Mouse (Mus musculus) cerebellum, adult 11 months (tissue): ENCODE data around the gene Slc24a3.

ENCODE experiments used
- DNase-seq: peaks from one replicate; pipeline ENCODE4 v3.0.0; 2022

Gene Slc24a3

DNA sequence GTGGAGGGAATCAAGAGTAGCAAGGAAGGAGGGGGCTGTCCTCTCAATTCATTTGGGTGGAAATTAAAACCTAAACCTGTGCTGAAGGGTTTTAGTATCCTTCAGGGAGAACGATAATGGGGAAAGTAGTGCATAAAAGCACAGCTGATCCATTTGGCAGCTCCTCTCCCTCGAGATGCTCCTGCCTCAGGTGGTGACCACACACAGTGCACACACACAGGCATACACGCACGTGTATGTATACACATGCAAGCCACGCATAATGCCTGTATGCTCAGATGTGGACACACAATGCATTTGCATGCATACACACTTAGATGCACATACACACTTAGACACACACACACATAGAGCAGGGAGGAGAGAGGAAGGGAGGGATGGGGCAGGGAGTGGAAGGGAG lies 206.2 kb downstream of the Slc24a3 start:
- DNase-seq: no peak

DNA sequence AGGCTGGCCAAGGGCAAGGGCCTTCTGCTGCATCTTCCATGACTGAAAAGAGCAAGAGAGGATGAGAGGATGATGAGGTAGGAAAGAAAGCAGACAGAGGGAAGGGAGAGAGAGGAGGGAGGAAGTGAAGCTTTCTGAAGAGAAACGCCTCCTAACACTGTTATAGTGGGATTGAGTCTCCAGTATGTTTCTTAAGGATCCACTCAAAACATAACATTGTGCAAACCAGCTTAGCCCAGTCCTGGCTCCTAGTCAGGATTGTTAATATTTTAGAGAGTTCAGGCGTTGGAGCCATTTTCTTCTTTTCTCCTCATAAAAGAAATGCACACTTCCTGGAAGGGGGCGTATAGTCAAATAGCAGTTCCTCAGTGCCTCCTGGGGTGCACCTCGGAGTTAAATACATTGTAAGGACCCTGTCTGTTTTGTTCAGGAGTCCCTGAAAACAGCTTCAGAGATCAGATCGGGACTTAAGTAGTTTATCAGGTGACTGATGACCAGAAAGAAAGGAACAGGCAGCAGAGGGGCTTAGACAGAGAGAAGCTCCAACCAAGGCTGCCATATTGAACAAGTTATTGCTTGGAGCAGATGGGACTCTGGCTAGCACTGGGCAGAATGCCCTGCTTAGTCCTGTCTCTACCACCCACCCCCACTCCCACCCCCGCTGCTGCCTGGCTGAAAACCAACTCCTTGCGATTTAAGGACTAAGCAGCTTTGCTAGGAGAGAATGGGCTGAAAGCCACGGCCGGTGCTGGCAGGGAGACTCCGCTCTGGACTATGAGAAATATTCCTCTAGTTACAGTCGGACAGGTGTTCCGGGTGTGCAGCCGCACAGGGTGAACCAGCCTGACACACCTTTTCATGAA lies 215.6 kb downstream of the Slc24a3 start:
- DNase-seq: peak; percentile 78

DNA sequence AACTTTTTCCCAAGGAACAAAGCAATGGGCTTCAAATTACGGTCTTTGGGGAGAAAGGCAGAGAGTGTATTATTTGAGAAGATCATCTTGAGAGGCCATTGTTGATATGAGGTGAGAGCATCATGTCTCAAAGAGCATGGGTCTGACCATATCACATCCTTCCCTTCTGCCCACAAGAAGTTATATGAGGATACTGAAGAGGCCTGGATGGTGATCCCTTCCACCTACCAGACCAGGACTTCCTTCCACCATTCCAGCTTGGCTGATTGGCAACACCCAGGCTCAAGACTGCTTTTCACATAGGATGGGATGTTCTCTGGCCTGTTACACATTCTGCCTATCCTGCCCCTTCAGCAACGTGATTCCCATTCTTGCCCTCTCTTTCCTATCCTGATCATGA lies 216.7 kb downstream of the Slc24a3 start:
- no peak for DNase-seq

DNA sequence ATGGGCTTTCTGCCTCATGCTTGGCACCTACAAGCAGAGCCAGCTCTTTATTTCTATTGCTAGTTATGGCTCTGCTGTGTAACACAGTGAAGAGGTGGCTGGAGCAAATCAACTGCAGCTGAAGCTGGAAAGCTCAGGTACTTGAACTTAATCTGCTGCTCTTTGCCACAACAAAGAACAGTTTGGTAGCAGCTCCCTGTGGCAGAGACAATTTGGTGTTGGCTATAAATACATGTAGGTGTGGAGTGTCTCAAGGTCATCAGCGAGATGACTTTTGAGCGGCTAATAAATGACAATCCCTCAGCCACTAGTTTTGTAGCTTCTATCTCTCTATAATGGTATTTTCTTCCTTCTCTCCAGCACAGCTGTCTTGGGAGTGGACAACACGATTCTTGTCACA lies 217.7 kb downstream of the Slc24a3 start:
- no peak for DNase-seq

DNA sequence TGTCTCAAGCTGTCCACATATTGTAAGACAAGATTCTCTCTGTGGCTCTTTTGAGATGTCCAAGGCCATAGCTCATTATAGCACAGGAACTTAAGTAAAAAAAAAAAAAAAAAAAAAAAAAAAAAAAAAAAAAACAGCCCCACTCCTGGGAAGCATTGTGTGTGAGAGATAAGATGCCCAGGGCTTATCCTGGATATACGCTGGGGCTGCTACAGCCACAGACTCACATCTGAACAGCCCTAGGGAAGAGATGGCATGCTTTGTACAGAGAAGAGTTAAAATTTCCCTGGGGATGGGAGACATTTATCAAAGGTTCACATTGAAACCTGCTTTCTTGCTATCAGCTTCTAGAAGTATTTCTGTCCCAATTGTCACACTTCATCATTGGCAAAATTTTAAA lies 218.2 kb downstream of the Slc24a3 start:
- DNase-seq: no peak

DNA sequence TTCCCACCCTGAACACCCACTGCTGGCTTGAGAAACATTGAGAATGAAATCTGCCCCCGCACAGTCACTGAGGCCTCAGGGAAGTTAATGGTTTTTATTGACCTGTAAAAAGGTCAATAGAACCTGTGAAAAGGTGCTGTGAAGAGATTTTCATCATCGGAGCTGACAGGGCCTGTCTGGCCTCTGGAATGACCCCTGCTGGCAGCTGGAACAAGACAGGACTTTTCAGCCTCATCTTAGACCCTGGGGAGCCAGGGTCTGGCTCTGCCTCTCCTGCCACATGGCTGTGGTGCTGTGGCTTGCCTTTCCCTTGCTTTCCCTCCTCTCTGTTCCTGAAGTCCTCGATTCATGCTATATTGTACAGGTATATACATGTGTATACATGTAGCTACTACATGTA lies 228.2 kb downstream of the Slc24a3 start:
- DNase-seq: no peak

DNA sequence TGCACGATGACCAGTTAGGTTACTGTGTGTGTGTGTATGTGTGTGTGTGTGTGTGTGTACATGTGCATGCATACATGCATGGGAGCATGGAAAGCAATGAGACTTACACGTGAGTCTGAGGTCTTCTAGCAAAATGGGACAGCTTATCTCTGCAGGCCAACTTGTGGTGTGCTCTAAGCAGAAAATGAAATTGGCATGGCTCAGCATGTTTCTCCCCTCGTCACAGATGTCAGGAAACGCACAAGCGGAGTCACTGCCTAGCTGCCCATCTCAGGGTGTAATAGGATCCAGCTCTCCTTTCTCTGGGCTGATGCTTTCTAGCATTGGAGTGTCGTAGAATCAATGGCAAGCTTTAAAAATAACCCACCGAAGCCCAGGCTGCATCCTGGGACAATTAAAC lies 229.0 kb downstream of the Slc24a3 start:
- DNase-seq: no peak

DNA sequence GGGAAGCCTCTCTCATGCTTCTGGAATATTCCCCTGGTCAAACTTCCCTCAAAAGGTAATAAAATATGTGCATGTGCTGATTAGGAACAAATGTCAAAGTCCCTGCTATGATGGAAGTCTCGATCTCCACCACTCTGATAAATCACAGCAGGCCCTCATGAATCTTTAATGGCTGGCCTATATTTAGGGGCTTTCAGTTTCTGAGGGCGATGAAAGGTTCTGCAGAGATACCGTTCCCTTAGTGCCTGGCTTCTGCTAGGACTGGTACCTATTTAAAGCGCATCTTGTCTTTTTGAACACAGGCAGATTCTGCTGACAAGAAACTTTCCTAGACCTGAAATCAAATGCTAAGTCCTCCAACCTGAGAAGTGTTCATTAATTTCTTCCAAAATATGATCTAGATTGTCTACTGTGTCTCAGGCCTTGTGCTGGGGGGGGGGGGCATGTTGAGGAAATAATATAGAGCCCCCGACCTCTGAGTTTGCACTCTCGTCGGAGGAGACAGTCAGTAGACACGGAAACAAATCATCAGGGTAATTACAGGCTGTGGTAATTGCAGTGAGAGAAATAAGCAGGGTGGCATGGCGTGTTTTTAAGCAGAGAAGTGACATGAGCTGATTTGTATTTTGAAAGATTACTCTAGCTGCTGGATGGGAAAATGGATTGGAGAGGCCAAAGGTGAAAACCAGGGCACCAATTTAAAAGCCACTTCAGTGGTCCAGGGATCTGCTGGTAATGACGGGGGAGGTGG lies 230.1 kb downstream of the Slc24a3 start:
- DNase-seq: no peak

DNA sequence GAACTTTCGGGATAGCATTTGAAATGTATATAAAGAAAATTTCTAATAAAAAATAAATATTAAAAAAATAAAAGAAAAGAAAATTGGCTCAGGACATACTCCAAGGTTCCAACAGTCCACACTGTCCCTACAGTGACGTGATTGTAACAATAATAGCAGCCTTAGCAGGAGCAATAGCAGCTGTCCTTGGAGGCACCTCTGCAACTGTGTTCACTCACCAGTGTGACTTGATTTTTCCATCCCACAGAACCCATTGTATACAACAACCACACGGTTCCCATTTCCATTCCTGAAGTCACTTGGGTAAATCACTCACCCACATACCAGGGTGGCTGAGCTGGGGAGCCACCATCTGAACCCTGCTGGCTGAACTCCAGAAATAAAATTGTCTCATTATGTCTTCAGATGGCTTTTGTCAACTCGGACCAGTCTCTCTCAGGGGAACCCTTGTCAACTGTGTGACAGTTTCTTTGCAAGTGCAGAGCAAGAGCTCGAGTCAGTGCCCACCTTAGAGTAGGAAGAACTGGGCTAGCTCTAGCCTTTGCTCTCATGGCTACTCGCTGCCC lies 233.8 kb downstream of the Slc24a3 start:
- DNase-seq: no peak

DNA sequence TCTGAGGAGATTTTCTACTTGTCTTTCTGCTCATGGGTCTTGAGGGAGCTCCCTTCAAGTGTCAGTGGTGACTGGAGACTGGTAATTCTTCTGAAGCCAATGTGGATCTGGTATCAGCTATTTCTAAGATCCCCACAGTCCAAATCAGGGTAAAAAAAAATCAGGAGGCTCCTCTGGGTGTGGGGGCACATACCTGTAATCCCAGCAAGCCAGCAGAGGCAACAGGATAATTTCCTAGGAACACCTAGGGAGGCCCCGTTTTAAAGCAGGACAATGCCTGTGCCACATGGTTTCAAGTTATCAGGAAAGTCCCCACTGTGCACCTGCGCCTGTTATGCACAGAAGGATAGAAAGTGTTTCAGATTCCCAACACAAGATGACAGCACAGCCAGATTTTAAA lies 234.4 kb downstream of the Slc24a3 start:
- DNase-seq: no peak

DNA sequence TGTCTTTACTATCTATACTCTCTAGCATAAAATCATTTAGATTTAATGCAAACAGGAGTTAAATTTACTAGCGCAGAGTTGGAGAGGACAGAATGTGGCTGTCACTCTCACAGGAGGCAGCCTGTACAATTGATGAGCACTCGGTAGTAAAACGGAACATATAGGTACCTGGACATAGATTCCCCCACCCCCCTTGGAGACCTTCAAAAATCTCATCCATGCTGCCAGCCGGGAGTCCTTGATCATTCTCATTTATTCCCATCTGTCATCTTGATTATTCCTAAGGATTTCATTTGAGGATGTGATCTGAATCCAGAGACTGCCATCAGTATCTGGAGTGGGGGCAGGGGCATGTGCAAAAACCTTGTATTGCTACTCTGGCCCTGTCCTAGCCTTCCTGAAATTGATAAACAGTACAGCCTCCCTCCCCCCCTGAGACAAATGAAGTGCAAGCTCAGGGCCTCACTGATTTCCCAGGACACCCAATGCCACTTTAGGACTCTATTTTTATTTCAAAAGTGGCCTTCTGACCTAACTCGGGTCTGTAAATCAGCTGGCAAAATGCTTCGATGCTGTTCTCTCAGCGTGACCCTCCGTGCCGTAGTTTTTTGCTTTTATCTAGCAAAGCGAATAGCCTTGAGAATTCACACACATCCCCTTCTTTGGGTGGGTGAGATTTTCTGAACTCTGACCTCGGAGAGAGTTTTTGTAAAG lies 237.4 kb downstream of the Slc24a3 start:
- DNase-seq: no peak

DNA sequence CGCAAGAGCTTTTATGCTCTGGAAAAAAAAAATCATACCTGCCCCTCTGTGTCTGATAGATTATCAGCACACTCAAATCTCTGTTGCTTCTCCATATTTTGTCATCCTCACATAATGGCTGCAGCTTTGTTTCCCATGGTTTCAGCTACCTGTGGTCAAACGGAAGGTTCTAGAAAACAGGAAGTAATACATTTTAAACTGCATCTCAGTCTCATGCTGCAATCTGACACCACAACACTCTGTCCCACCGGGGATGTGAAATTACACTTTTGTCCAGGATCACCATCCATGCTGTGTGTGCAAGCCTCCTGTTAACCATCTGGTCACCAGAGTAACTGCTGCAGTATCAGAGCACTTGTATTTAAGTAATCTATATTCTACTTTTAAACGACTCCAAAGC lies 238.2 kb downstream of the Slc24a3 start:
- no peak for DNase-seq

DNA sequence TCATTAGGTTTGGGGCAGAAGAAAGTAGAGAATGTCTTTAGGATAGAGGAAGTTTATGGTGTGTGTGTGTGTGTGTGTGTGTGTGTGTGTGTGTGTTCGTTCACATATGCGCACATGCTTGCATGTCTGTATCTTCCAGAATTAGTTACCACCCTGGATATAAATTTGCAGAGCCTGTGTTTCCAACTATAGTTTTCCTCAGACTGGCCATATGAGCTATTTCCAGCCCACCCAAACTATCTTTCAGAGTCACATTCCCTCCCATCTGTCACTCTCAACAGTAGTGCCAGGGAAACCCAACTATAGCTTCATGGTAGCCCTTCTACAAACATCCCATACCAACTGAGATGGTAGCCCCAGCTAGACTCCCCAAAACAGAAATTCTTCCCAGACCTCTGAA lies 250.2 kb downstream of the Slc24a3 start:
- no peak for DNase-seq

DNA sequence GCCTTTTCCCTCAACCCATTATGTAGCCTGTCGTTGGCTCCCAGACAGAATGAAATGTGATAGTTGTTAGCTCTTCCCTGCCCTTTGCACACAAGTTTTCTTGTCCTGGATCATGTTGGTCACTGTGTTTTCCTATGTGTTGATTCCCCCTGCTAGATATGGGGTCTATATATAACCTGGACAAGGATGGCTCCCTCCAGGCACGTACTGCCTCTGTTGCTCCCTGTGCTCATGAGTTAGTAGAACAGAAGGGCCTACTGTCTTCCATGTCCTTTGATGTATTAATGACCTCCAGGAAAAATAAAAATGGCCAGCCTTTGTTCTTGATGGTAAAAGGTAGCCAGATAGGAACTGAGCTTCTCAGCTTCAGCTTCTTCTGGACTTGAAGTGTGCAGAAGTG lies 251.5 kb downstream of the Slc24a3 start:
- no peak for DNase-seq

DNA sequence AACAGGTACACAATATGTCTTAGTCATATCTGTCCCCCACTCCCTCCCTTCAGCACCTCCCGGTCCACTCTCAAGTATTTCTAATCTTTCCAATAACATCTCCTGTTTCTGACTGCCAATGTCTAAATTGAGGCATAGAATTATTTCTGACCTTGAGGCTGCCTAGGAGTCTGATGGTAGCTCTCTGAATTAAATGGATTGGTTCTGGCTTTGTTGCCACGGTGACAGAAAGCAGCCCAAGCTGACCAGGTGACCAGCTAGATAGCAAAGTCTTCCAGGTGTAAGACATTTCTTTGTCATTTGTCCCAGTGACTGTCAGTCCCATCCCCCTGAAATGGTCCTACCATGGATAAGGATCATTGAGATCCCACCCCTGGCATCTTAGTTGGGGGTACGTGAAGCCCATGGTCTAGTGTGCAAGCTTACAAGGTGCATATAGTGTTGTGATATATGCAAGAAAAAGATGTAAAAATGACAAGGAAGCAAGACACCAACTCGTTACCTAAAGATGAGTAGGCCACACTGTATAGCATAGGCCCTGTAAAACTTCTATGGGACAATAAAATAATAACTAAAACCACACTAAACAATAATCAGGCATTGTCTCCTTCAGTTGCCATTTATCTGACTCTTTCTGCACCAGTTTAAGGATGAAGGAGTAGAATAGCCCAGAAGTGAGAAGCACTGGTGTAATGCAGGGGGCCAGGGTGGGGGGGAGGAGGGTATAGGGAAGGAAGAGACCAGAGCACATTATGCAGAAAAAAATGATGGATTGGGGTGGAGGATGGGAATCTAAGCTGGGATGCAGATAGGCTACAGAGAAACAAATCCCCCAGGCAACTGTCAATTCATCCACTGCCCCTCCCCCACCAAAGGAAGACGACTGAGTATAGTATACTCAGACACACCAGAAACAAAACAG lies 253.7 kb downstream of the Slc24a3 start:
- no peak for DNase-seq

DNA sequence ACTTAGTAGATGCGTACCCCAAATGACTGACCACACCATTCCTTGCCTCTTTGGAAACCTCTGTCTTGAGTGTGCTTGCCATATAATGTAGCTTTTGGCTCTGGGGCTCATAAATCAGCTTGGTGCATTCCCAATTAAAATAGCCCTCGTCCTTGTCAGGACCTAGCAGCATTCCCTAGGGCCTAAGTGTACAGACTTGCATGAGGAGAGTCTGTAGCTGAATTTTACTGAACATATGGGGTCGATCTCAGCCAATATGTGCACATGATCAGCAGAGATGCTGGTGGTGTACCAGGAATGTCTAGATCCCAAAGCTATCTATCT lies 254.3 kb downstream of the Slc24a3 start:
- DNase-seq: no peak

DNA sequence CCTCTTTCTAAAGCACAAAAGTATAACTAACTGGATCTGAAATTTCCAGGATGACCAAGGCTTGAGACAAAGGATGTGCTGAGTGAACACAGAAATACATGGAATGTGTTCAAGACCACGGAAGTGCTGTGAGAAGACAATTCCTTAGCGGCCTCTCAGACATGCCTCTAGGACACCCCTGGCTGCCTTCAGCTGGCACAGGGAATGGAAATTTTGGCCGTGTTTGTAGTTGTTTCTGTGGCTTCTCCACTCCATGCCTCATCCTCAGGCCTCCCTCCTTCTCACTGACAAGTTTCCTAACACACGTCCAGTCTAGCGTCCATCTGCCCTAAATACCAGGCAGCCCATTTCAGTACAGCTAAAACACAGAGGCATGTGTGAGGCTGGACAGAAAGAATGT lies 262.4 kb downstream of the Slc24a3 start:
- no peak for DNase-seq

DNA sequence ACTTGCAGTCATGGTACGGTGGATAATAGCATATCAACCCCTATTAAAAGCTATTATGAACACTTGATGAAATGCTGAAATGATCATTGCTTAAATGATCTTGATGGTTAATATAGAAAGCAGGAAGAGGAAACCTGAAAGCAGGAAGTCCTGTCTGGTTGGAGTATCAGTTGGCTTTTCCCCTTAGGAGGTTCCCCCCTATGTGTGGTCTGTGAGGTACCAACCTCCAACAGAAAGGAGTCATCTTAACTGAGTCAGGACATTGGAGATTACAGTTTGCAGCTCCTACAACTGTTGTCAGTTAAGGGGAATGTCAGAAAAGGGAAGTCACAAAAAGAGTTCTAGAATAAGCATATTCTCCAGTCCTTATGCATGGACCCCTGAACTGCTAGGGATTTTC lies 266.5 kb downstream of the Slc24a3 start:
- DNase-seq: no peak

DNA sequence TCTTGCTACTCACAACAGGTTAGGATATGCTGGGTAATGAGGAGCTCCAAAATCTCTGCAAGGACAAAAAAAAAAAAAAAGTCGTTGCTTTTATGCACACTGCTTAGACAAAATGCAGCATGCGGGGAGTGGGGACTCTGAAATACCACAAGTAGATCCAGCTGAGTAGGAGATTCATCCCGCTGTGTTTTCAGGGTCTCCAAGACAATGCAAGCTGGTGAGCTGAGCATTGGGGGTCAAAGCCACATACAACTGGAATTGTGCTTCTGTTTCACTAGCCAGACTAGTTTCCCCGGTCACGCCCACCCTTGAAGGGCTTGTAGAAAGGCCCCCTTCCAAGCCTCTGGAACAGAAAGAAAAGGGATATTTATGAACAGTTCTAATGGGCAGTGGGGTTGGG lies 270.8 kb downstream of the Slc24a3 start:
- no peak for DNase-seq

DNA sequence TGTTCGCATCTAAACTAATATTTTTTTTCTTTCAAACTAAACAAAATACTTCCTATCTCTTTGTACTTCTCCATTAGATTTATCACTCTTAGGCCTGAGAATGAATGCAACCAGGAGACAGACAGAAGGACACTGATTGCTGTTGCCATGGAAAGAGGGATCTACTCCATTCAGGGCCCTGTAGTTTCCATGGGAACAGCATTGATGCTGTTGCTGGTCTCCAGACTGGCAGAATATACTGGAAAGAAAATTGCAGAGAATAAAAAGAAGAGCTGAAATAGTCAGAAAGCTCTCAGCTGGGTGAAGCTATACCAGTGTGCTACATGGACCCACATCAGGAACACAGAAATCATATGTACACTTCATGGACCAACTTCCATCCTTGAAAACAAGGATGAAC lies 272.2 kb downstream of the Slc24a3 start:
- DNase-seq: no peak

DNA sequence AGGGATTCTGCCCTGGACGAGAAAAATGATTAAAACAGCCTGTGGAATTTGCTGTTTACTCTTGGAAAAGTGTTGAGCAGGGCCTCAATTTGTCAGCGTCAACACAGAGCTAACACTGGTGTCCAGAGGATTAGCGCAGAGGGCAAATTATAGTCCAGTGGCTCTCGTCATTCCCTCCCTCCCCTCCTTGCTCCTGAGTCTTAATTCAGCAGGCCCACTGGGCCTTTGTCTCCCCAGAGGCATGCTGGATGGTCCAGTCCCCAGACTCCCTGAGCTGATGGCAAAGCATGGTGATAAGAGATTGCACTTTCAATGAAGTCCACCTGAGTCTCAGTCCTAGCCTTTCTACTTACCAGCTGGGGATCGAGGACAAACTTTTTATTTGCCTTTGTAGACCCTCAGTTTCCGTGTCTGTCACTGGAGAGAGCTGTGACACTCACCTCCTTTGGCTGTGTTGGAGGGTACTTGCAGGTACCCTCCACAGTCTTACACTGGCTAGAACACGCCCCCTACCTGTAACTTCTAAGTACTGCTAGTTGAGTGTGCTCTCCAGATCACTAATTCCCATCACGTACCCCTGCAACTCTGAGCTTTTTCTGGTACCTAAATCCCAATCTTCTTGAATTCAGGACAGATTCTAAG lies 289.7 kb downstream of the Slc24a3 start:
- DNase-seq: no peak

DNA sequence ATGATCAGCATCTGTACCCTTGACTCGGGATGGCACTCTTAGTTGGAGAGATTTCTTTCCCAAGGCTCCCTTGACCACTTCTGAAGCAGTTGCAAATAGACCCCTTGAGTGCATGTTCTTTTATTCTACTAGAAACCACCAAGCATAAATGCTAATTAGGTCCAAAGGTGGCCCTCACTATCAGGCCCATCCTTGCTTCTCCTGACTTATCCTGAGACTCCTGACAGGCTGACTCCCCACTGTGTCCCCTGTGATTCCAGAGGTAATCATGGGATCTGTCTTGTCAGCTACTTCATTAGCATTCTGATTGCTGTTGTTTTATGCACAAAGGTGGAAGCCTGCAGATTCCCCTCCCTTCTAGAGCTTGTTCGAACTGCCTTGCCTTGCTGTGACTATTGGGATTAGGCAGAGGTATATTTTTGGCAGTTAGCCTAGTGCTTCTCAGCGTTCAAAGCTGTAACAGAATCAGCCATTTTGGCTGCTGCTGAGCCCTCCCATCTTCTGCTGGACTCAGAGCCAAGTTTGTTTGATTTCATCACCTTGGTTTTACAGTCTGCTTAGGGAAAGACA lies 293.4 kb downstream of the Slc24a3 start:
- DNase-seq: no peak
